ENCODE assay signal across 8 mouse cellular contexts in the genomic region with DNA sequence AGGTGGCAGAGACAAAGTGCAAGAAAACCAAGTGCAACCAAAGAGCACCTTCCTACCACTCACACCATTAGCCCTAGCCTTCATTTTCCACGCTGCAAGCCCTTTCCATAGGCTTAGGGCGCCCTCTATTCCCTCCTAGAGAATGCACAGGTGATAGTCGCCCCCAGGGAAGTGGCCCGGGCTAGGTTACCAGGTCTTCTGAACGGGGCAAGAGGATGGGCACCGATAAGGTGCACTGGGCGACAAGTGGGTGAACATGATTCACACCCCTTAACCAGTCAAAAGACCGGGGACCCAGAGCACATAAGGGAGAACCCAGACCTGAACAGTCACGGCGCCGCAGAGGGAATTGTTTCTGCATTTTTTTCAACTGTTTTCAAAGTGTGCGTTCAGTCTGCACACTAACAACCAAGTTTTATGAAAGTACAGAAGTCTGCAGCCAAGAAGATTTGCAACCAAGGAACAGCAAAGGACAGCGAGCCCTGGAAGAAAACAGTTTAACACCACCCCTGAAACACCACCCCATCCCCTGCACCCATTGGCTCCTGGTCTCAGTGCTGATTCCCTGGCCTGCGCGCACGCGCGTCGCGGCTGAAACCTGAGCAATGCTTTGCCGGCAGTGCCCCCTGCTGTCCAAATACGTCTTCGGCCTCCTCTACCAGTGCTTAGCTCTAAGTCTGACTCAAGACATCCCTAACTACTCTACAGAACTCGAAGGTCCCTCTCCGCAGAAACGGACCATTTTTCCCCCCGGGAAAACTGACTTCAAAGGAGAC. TPM values are rescaled to one million over a fixed set of nuclear protein-coding genes. Genes with fewer than 3 reads are reported as not detected.
DNase-seq lines count a peak whose midpoint lies in the region; ATAC-seq and TF ChIP-seq lines count a peak whose summit lies in the region.

No protein-coding gene starts in this region.

- 2% methylated on average over 27 of the region's 27 CpGs for WGBS in heart, embryonic 12.5 days
- WGBS in kidney, postnatal 0 days = 1% methylated on average over 27 of the region's 27 CpGs
- WGBS in liver, embryonic 11.5 days = 2% methylated on average over 27 of the region's 27 CpGs
- 1% methylated on average over 27 of the region's 27 CpGs for WGBS in stomach, embryonic 14.5 days

- peak overlapping the region; percentile 78 for H3K4me2 ChIP-seq in heart, embryonic 12.5 days
- H3K4me2 ChIP-seq in kidney, postnatal 0 days (ENCODE audit: low read length) = peak overlapping the region; percentile 74
- peak overlapping the region; percentile 89 for H3K4me2 ChIP-seq in liver, embryonic 11.5 days
- H3K4me2 ChIP-seq in stomach, embryonic 14.5 days (replicated peaks; ENCODE audit: low read depth, low read length) = peak overlapping the region; percentile 89

- ATAC-seq in erythroblast, adult 5-6 weeks (replicated peaks; ENCODE audit: low FRiP score, poor library complexity, severe bottlenecking) = peak; percentile 96
- peak; percentile 94 for ATAC-seq in heart, embryonic 12.5 days (ENCODE audit: insufficient number of reproducible peaks, low FRiP score)
- ATAC-seq in kidney, postnatal 0 days (replicated peaks; ENCODE audit: low FRiP score, low read depth) = peak; percentile 89
- peak; percentile 94 for ATAC-seq in liver, embryonic 11.5 days (replicated peaks; ENCODE audit: low FRiP score)
- peak; percentile 95 for ATAC-seq in stomach, embryonic 14.5 days (ENCODE audit: insufficient number of reproducible peaks, insufficient read depth, low FRiP score, low read depth)

- TF ChIP-seq CTCF in kidney, postnatal 0 days (IDR thresholded peaks at IDR 0.05; ENCODE audit: low read depth) = peak; percentile 97

- H3K36me3 ChIP-seq in heart, embryonic 12.5 days = peaks cover 1% of the 10 kb centered on the region
- H3K36me3 ChIP-seq in kidney, postnatal 0 days (ENCODE audit: insufficient read depth, low read length) = no peaks in the 10 kb centered on the region
- H3K36me3 ChIP-seq in liver, embryonic 11.5 days (ENCODE audit: control insufficient read depth, insufficient read depth, low read length) = no peaks in the 10 kb centered on the region
- H3K36me3 ChIP-seq in stomach, embryonic 14.5 days (ENCODE audit: control insufficient read depth, insufficient read depth, low read length) = 0 out of 2 replicates have a peak, but pooled peaks cover under 1% of the 10 kb centered on the region

- H3K9ac ChIP-seq in heart, embryonic 12.5 days = peak overlapping the region; percentile 57
- H3K9ac ChIP-seq in kidney, postnatal 0 days (ENCODE audit: low read depth, low read length) = peak overlapping the region; percentile 24; the same call in 1 of the 2 replicates
- H3K9ac ChIP-seq in liver, embryonic 11.5 days (ENCODE audit: low read depth, low read length) = peak overlapping the region; percentile 61
- H3K9ac ChIP-seq in stomach, embryonic 14.5 days (replicated peaks; ENCODE audit: low read depth, low read length) = peak overlapping the region; percentile 34; the same call in 1 of the 2 replicates

- H3K4me1 ChIP-seq in heart, embryonic 12.5 days (replicated peaks) = no peaks in the 10 kb centered on the region
- no peaks in the 10 kb centered on the region for H3K4me1 ChIP-seq in kidney, postnatal 0 days (replicated peaks; ENCODE audit: insufficient read depth, low read length)
- H3K4me1 ChIP-seq in liver, embryonic 11.5 days (replicated peaks; ENCODE audit: control insufficient read depth, insufficient read depth, low read length) = no peaks in the 10 kb centered on the region
- H3K4me1 ChIP-seq in stomach, embryonic 14.5 days (ENCODE audit: control insufficient read depth, insufficient read depth, low read length) = no peaks in the 10 kb centered on the region; the same call in 1 of the 2 replicates

- no peak overlapping the region for H3K27ac ChIP-seq in heart, embryonic 12.5 days (ENCODE audit: poor library complexity, severe bottlenecking)
- H3K27ac ChIP-seq in kidney, postnatal 0 days = no peak overlapping the region
- H3K27ac ChIP-seq in liver, embryonic 11.5 days (ENCODE audit: low read depth, low read length) = peak overlapping the region; percentile 9; the same call in 1 of the 2 replicates
- no peak overlapping the region; the same call in 1 of the 2 replicates for H3K27ac ChIP-seq in stomach, embryonic 14.5 days (ENCODE audit: low read length)

- H3K4me3 ChIP-seq in heart, embryonic 12.5 days = peak overlapping the region; percentile 51
- H3K4me3 ChIP-seq in kidney, postnatal 0 days (replicated peaks; ENCODE audit: low read depth, low read length) = peak overlapping the region; percentile 40
- H3K4me3 ChIP-seq in liver, embryonic 11.5 days (ENCODE audit: low read depth, low read length) = peak overlapping the region; percentile 59
- peak overlapping the region; percentile 49 for H3K4me3 ChIP-seq in stomach, embryonic 14.5 days (ENCODE audit: low read depth, low read length)

- no peaks in the 10 kb centered on the region for H3K9me3 ChIP-seq in heart, embryonic 12.5 days (replicated peaks)
- no peaks in the 10 kb centered on the region for H3K9me3 ChIP-seq in kidney, postnatal 0 days (replicated peaks; ENCODE audit: low read length)
- no peaks in the 10 kb centered on the region for H3K9me3 ChIP-seq in liver, embryonic 11.5 days (ENCODE audit: control insufficient read depth, low read length)
- H3K9me3 ChIP-seq in stomach, embryonic 14.5 days (ENCODE audit: control insufficient read depth, low read depth, low read length) = no peaks in the 10 kb centered on the region

- H3K27me3 ChIP-seq in heart, embryonic 12.5 days (replicated peaks) = no peaks in the 10 kb centered on the region
- no peaks in the 10 kb centered on the region for H3K27me3 ChIP-seq in kidney, postnatal 0 days (ENCODE audit: insufficient read depth, low read length)
- no peaks in the 10 kb centered on the region for H3K27me3 ChIP-seq in liver, embryonic 11.5 days (replicated peaks; ENCODE audit: control insufficient read depth, insufficient read depth, low read length)
- H3K27me3 ChIP-seq in stomach, embryonic 14.5 days (ENCODE audit: control insufficient read depth, insufficient read depth, low read length) = no peaks in the 10 kb centered on the region

- peak; percentile 95 to 96 for DNase-seq in B cell, adult 2 months
- peak; percentile 97 for DNase-seq in brain, adult 2 months (ENCODE audit: low read depth, low spot score)
- peak; percentile 97 for DNase-seq in kidney, postnatal 0 days (ENCODE audit: low spot score)
- peak; percentile 89 for DNase-seq in liver, embryonic 11.5 days (ENCODE audit: low spot score)
- peak; percentile 97 for DNase-seq in naive thymus-derived CD4-positive, alpha-beta T cell, adult 2 months (ENCODE audit: low read depth)

RNA-seq across cellular contexts. Expression of a gene that starts 24.7 kb away (rescaled TPM):
- total RNA-seq in erythroblast, adult 5-6 weeks (2015; ENCODE audit: low replicate concordance) = 29.7 and 39.2 TPM in 2 replicates
- total RNA-seq in erythroblast, adult 5-6 weeks (2017; ENCODE audit: low replicate concordance) = 21.2 and 24.8 TPM in 2 replicates
- 161 and 163 TPM in 2 replicates for polyA plus RNA-seq in heart, embryonic 12.5 days (2016; fragmentation: Nextera tagmentation; extraction: Ambion mirVana)
- 139 and 151 TPM in 2 replicates for polyA plus RNA-seq in kidney, postnatal 0 days (2015; fragmentation: Nextera tagmentation; extraction: Ambion mirVana)
- polyA plus RNA-seq in liver, embryonic 11.5 days (2014; fragmentation: Nextera tagmentation; extraction: Ambion mirVana) = 157 and 179 TPM in 2 replicates
- 207 and 232 TPM in 2 replicates for polyA plus RNA-seq in stomach, embryonic 14.5 days (2014; fragmentation: Nextera tagmentation; extraction: Ambion mirVana)

RNA-seq across cellular contexts. Expression of a gene that starts 47.9 kb away (rescaled TPM):
- total RNA-seq in erythroblast, adult 5-6 weeks (2015; ENCODE audit: low replicate concordance) = not detected in 2 replicates
- not detected in 2 replicates for total RNA-seq in erythroblast, adult 5-6 weeks (2017; ENCODE audit: low replicate concordance)
- not detected in 2 replicates for polyA plus RNA-seq in heart, embryonic 12.5 days (2016; fragmentation: Nextera tagmentation; extraction: Ambion mirVana)
- polyA plus RNA-seq in kidney, postnatal 0 days (2015; fragmentation: Nextera tagmentation; extraction: Ambion mirVana) = 0.05 and 0.07 TPM in 2 replicates
- polyA plus RNA-seq in liver, embryonic 11.5 days (2014; fragmentation: Nextera tagmentation; extraction: Ambion mirVana) = not detected in 2 replicates
- not detected in 2 replicates for polyA plus RNA-seq in stomach, embryonic 14.5 days (2014; fragmentation: Nextera tagmentation; extraction: Ambion mirVana)

RNA-seq across cellular contexts. Expression of a gene that starts 58.9 kb away (rescaled TPM):
- not detected in 2 replicates for total RNA-seq in erythroblast, adult 5-6 weeks (2015; ENCODE audit: low replicate concordance)
- 0.68 and 1.1 TPM in 2 replicates for total RNA-seq in erythroblast, adult 5-6 weeks (2017; ENCODE audit: low replicate concordance)
- 23.5 and 23.6 TPM in 2 replicates for polyA plus RNA-seq in heart, embryonic 12.5 days (2016; fragmentation: Nextera tagmentation; extraction: Ambion mirVana)
- 16.5 and 16.8 TPM in 2 replicates for polyA plus RNA-seq in kidney, postnatal 0 days (2015; fragmentation: Nextera tagmentation; extraction: Ambion mirVana)
- polyA plus RNA-seq in liver, embryonic 11.5 days (2014; fragmentation: Nextera tagmentation; extraction: Ambion mirVana) = 15.8 TPM in 2 replicates
- polyA plus RNA-seq in stomach, embryonic 14.5 days (2014; fragmentation: Nextera tagmentation; extraction: Ambion mirVana) = 15.3 and 19.2 TPM in 2 replicates
